In the genomic region with DNA sequence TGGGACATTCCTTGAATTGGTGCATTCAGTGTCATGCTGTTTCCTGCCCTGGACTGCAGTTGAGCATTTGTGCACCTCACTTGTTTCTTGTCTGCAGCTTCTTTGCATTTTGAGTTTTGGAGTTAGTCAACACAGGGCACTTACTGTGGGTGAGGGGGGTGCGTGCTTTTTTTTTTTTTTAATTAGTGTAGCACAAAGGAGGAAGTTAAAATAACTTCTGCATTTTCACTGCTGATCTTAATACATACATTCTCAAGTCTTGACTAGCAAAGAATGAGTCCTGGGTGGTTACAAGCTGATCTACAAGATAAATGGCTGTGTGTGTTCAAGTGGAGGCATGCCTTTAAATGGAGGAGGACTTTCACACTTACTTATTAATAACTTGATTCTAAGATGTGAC, we compare ENCODE assay signal across 8 mouse cellular contexts. TPM values are rescaled to one million over a fixed set of nuclear protein-coding genes. Genes with fewer than 3 reads are reported as not detected.
A peak's percentile ranks its signal among the peaks of the same experiment; 100 is the strongest.
DNase-seq lines count a peak whose midpoint lies in the region; ATAC-seq and TF ChIP-seq lines count a peak whose summit lies in the region.
"Had no signal": no experiment of that assay in that cellular context is flagged by ENCODE, and none has a peak within 500 bp of the region (broad histone marks: within the 10 kb centered on the region; RNA-seq: fewer than 3 reads in every experiment).

No protein-coding gene starts in this region.

- no peak overlapping the region; the same call in 1 of the 2 replicates for H3K9ac ChIP-seq in forebrain, embryonic 11.5 days (ENCODE audit: low read length)
- peak overlapping the region; percentile 94 for H3K9ac ChIP-seq in liver, embryonic 12.5 days
- H3K9ac ChIP-seq in stomach, postnatal 0 days (ENCODE audit: low read length), result peak overlapping the region; percentile 98; the same call in 1 of the 2 replicates

- peak overlapping the region; percentile 67; the same call in 1 of the 2 replicates for H3K4me2 ChIP-seq in forebrain, embryonic 11.5 days (ENCODE audit: low read depth, low read length, severe bottlenecking)
- peak overlapping the region; percentile 85 for H3K4me2 ChIP-seq in liver, embryonic 12.5 days
- peak overlapping the region; percentile 77 for H3K4me2 ChIP-seq in stomach, postnatal 0 days (replicated peaks; ENCODE audit: low read depth)

- TF ChIP-seq CTCF in stomach, postnatal 0 days (IDR thresholded peaks at IDR 0.05; ENCODE audit: low read depth), result no peak

- H3K4me3 ChIP-seq in forebrain, embryonic 11.5 days (ENCODE audit: low read depth, low read length), result peak overlapping the region; percentile 85; the same call in 1 of the 2 replicates
- peak overlapping the region; percentile 99 for H3K4me3 ChIP-seq in liver, embryonic 12.5 days
- H3K4me3 ChIP-seq in stomach, postnatal 0 days (ENCODE audit: low read depth, low read length), result peak overlapping the region; percentile 99

- H3K4me1 ChIP-seq in forebrain, embryonic 11.5 days (replicated peaks; ENCODE audit: control insufficient read depth, insufficient read depth, low read length), result 0 out of 2 replicates have a peak, but pooled peaks cover 7% of the 10 kb centered on the region
- peaks cover 58% of the 10 kb centered on the region for H3K4me1 ChIP-seq in liver, embryonic 12.5 days
- 0 out of 2 replicates have a peak, but pooled peaks cover 7% of the 10 kb centered on the region for H3K4me1 ChIP-seq in stomach, postnatal 0 days (replicated peaks; ENCODE audit: control insufficient read depth, insufficient read depth)

- H3K36me3 ChIP-seq in forebrain, embryonic 11.5 days (ENCODE audit: control insufficient read depth, insufficient read depth, low read length), result no peaks in the 10 kb centered on the region
- H3K36me3 ChIP-seq in liver, embryonic 12.5 days, result peaks cover 27% of the 10 kb centered on the region
- no peaks in the 10 kb centered on the region for H3K36me3 ChIP-seq in stomach, postnatal 0 days (ENCODE audit: control insufficient read depth, insufficient read depth, low read length)

- WGBS in forebrain, embryonic 11.5 days, result 83% methylated on average over 1 of the region's 1 CpGs
- 18% methylated on average over 1 of the region's 1 CpGs for WGBS in liver, embryonic 12.5 days (ENCODE audit: insufficient replicate concordance)
- 37% methylated on average over 1 of the region's 1 CpGs for WGBS in stomach, postnatal 0 days

- no peak overlapping the region for H3K27ac ChIP-seq in forebrain, embryonic 11.5 days (ENCODE audit: low read depth, low read length)
- peak overlapping the region; percentile 97 for H3K27ac ChIP-seq in liver, embryonic 12.5 days
- H3K27ac ChIP-seq in stomach, postnatal 0 days (replicated peaks), result peak overlapping the region; percentile 98

- H3K9me3 ChIP-seq in forebrain, embryonic 11.5 days (ENCODE audit: control insufficient read depth, low read length), result no peaks in the 10 kb centered on the region
- no peaks in the 10 kb centered on the region for H3K9me3 ChIP-seq in liver, embryonic 12.5 days (replicated peaks)
- no peaks in the 10 kb centered on the region for H3K9me3 ChIP-seq in stomach, postnatal 0 days (ENCODE audit: control insufficient read depth, low read length)

- TF ChIP-seq EP300 in stomach, postnatal 0 days (optimal IDR thresholded peaks at IDR 0.05), result no peak

- DNase-seq in spleen, postnatal 36 days (ENCODE audit: low spot score in 2 of 2), result peak; percentile 50 to 71
- no peak for DNase-seq in spleen, postnatal 10 days (ENCODE audit: low spot score in 2 of 2)
- no peak for DNase-seq in forebrain, embryonic 11.5 days (ENCODE audit: low spot score)
- DNase-seq in stomach, postnatal 0 days (ENCODE audit: low spot score), result no peak

- H3K27me3 ChIP-seq in forebrain, embryonic 11.5 days (ENCODE audit: control insufficient read depth, insufficient read depth, low read length), result no peaks in the 10 kb centered on the region
- H3K27me3 ChIP-seq in liver, embryonic 12.5 days (replicated peaks), result no peaks in the 10 kb centered on the region
- no peaks in the 10 kb centered on the region for H3K27me3 ChIP-seq in stomach, postnatal 0 days (ENCODE audit: control insufficient read depth, insufficient read depth, low read length)

- no peak for ATAC-seq in forebrain, embryonic 11.5 days (replicated peaks; ENCODE audit: low FRiP score)
- ATAC-seq in liver, embryonic 12.5 days, result no peak
- ATAC-seq in stomach, postnatal 0 days (ENCODE audit: low FRiP score, low TSS enrichment), result no peak
- no peak for ATAC-seq in erythroid progenitor cell, adult 5-6 weeks (replicated peaks; ENCODE audit: low FRiP score, poor library complexity, severe bottlenecking)
- no peak for ATAC-seq in cerebellum, adult (ENCODE audit: insufficient number of reproducible peaks, low FRiP score, low TSS enrichment)

RNA-seq across cellular contexts. Expression of gene Arpc2, which starts 2.3 kb away (rescaled TPM):
- polyA plus RNA-seq in forebrain, embryonic 11.5 days (2014; fragmentation: Nextera tagmentation; extraction: Ambion mirVana), result 303 and 310 TPM in 2 replicates
- polyA plus RNA-seq in liver, embryonic 12.5 days (2016; fragmentation: Nextera tagmentation; extraction: Ambion mirVana), result 268 and 269 TPM in 2 replicates
- polyA plus RNA-seq in stomach, postnatal 0 days (2015; fragmentation: Nextera tagmentation; extraction: Ambion mirVana), result 585 and 595 TPM in 2 replicates
- total RNA-seq in erythroid progenitor cell, adult 5-6 weeks (2015; ENCODE audit: low replicate concordance), result 228 and 243 TPM in 2 replicates
- total RNA-seq in erythroid progenitor cell, adult 5-6 weeks (2017; ENCODE audit: low replicate concordance), result 69.4 and 89.7 TPM in 2 replicates

RNA-seq across cellular contexts. Expression of gene Gpbar1, which starts 40.2 kb away (rescaled TPM):
- not detected in 2 replicates for polyA plus RNA-seq in forebrain, embryonic 11.5 days (2014; fragmentation: Nextera tagmentation; extraction: Ambion mirVana)
- 1.2 and 1.5 TPM in 2 replicates for polyA plus RNA-seq in liver, embryonic 12.5 days (2016; fragmentation: Nextera tagmentation; extraction: Ambion mirVana)
- polyA plus RNA-seq in stomach, postnatal 0 days (2015; fragmentation: Nextera tagmentation; extraction: Ambion mirVana), result 0.51 and 0.63 TPM in 2 replicates
- not detected in 2 replicates for total RNA-seq in erythroid progenitor cell, adult 5-6 weeks (2015; ENCODE audit: low replicate concordance)
- total RNA-seq in erythroid progenitor cell, adult 5-6 weeks (2017; ENCODE audit: low replicate concordance), result not detected in 2 replicates

RNA-seq across cellular contexts. Expression of gene Cxcr1, which starts 43.7 kb away (rescaled TPM):
- not detected in 2 replicates for polyA plus RNA-seq in forebrain, embryonic 11.5 days (2014; fragmentation: Nextera tagmentation; extraction: Ambion mirVana)
- polyA plus RNA-seq in liver, embryonic 12.5 days (2016; fragmentation: Nextera tagmentation; extraction: Ambion mirVana), result not detected in 2 replicates
- polyA plus RNA-seq in stomach, postnatal 0 days (2015; fragmentation: Nextera tagmentation; extraction: Ambion mirVana), result 0.08 TPM in 1 of 2 replicates, not detected in the other
- total RNA-seq in erythroid progenitor cell, adult 5-6 weeks (2015; ENCODE audit: low replicate concordance), result not detected in 2 replicates
- total RNA-seq in erythroid progenitor cell, adult 5-6 weeks (2017; ENCODE audit: low replicate concordance), result not detected in 2 replicates
- polyA plus RNA-seq: large intestine, adult 2 months had no signal

RNA-seq across cellular contexts. Expression of gene Aamp, which starts 46.4 kb away (rescaled TPM):
- polyA plus RNA-seq in forebrain, embryonic 11.5 days (2014; fragmentation: Nextera tagmentation; extraction: Ambion mirVana), result 185 and 205 TPM in 2 replicates
- 119 and 120 TPM in 2 replicates for polyA plus RNA-seq in liver, embryonic 12.5 days (2016; fragmentation: Nextera tagmentation; extraction: Ambion mirVana)
- polyA plus RNA-seq in stomach, postnatal 0 days (2015; fragmentation: Nextera tagmentation; extraction: Ambion mirVana), result 154 and 157 TPM in 2 replicates
- 12.6 and 14.3 TPM in 2 replicates for total RNA-seq in erythroid progenitor cell, adult 5-6 weeks (2015; ENCODE audit: low replicate concordance)
- 17.1 and 26.6 TPM in 2 replicates for total RNA-seq in erythroid progenitor cell, adult 5-6 weeks (2017; ENCODE audit: low replicate concordance)

RNA-seq across cellular contexts. Expression of gene Pnkd, which starts 46.6 kb away (rescaled TPM):
- polyA plus RNA-seq in forebrain, embryonic 11.5 days (2014; fragmentation: Nextera tagmentation; extraction: Ambion mirVana), result 95.3 and 98.4 TPM in 2 replicates
- 45.7 and 48.7 TPM in 2 replicates for polyA plus RNA-seq in liver, embryonic 12.5 days (2016; fragmentation: Nextera tagmentation; extraction: Ambion mirVana)
- 84.8 and 88.2 TPM in 2 replicates for polyA plus RNA-seq in stomach, postnatal 0 days (2015; fragmentation: Nextera tagmentation; extraction: Ambion mirVana)
- 6.5 and 12.2 TPM in 2 replicates for total RNA-seq in erythroid progenitor cell, adult 5-6 weeks (2015; ENCODE audit: low replicate concordance)
- total RNA-seq in erythroid progenitor cell, adult 5-6 weeks (2017; ENCODE audit: low replicate concordance), result 0.76 and 1.8 TPM in 2 replicates

Comparison
In these comparisons a context has a peak if more than half of its experiments do, and no peak if none do; other contexts are left out.
1. DNase-seq: peak in spleen, postnatal 36 days (2 of 2); none in spleen, postnatal 10 days (0 of 2), forebrain, embryonic 11.5 days (single experiment) and stomach, postnatal 0 days (single experiment).
2. Peak in every context shown above with its lines, with median percentiles within 50 percentile points of each other: H3K4me2 ChIP-seq and H3K4me3 ChIP-seq.